Mouse (Mus musculus) lung, postnatal 25 days (tissue): Measurements from ENCODE around the gene B3gnt6.
A peak's percentile ranks its signal among the peaks of the same experiment; 100 is the strongest.
"Not testable (repeated sequence)": the region's sequence is repeated elsewhere in the genome, so short reads cannot be mapped to it uniquely, and the experiment has no call there.

Experiments used
- DNase-seq: peaks from one replicate; pipeline ENCODE4 v3.0.0; 2022; ENCODE audit warnings: low spot score

B3gnt6 gene

GRCm38 (mm10) chr7:98199381-98199780, at the start of gene B3gnt6:
Gene B3gnt6, minus strand, starts transcription at chr7:98199481.
- no peak for DNase-seq

GRCm38 (mm10) chr7:98236686-98237359, 37.5 kb upstream of the B3gnt6 start:
- DNase-seq: no peak

DNA sequence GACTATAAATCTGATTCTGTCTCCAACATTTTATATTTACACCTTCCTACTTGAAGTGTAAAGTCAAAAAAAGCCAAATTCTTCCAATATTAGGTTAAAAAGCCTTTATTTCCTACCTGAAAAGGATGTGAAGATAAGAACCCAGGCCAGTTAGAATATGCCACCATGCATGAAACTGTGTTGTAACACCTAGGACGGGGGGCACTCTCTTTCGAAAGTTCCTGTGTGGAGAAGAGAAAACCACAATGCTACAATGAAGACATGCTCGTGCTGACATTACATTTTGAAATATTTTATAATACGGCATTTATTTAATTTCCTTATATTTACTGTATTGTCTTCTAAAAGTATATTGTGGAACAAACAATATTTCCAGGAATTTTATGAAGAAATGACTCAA, 24.5 kb upstream of the B3gnt6 start:
- DNase-seq: no peak

DNA sequence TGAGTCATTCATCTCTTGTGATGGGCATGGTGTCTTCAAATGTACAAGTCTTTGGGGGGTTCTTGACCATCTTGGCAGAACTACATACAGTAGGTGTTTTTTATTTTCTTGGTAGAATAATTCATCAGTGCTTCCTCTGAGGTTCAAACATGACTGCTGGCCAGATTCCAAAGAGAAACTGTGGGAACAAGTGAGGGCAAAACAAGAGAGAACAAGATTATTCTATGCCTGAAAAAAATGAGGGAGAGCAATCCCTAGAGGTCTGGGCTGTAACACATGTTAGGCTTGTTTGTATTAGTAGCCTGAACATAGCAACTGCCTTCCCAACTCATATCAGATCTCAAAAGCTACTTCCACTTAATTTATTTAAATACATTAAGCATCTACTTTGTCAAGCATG, 17.4 kb upstream of the B3gnt6 start:
- DNase-seq: no peak

- DNase-seq: no peak
These were observed 3.7 kb upstream of the B3gnt6 start for GRCm38 (mm10) chr7:98202946-98203345.

DNA sequence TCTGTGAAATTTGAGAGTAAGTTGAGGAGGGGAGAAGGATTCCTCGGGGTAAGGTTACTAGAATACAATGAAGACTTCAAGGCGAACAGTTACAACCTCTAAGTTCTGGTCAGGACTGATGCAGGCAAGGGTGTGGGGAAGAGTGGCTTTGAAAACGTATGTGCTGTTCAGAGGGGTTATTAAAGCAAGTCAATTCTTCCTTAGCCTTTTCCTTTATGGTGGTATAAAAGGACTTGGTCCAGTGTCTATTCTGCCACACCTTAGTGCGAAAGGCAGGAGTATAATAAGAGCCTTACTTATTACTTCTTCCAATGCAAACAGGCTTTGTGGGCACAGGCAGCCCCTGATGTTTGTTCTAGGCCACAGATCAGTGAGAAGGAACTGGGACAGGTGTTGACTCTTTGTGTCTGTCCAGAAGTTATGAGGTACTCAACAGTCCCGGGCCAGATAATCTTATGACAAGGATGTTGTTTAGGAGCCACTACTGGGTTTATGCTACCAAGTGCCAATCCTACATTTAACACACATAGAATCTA, 2.3 kb upstream of the B3gnt6 start:
- no peak for DNase-seq

DNA sequence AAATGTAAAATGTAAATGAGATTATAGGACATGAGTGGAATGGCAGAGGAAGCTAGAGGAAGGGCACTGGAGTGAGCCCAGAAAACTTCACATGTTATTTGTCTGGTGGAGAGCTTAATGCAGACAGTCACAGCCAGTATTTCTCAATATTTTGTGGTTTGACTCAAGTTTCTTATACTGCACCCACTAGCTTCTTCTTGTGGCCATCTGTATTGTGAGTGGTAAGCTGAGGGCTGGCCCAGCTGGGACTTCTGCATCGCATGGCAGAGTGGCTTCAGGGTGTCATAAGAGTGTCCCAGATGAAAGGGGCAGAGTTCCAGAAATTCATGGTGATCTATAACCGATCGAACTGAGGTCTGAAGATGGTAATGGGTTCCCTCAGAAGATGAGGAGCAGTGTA, 1.1 kb upstream of the B3gnt6 start:
- DNase-seq: no peak

DNA sequence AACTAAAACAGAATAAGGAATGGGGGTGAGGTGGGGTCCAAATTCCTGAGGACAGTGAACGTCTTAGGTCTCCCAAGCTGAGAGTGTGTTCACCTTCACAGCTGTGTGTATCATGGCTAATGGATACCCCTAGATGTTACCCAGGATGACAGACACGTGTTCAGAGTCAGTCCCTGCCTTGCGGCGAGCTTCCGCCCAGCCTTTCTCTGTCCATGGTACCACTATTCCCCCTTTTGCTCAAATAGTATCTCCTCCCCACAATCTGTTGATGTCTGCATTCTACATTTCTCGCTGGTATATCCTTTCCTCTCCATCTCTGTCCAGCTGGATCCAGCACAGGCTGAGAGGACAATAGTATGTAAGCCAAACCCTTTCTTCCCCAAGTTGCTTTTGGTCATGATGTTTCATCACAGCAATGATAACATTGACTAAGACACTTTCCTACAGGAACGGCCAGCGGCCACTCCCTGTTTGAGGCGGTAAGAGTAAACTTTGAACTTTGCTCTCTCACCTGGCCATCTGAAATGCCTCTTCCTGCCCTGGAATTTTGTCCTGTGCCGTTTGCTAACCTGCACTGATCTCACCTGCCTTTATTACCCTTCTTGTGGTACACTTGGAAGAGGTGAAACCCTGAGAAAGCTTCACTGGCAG, 4.0 kb downstream of the B3gnt6 start:
- no peak for DNase-seq

DNA sequence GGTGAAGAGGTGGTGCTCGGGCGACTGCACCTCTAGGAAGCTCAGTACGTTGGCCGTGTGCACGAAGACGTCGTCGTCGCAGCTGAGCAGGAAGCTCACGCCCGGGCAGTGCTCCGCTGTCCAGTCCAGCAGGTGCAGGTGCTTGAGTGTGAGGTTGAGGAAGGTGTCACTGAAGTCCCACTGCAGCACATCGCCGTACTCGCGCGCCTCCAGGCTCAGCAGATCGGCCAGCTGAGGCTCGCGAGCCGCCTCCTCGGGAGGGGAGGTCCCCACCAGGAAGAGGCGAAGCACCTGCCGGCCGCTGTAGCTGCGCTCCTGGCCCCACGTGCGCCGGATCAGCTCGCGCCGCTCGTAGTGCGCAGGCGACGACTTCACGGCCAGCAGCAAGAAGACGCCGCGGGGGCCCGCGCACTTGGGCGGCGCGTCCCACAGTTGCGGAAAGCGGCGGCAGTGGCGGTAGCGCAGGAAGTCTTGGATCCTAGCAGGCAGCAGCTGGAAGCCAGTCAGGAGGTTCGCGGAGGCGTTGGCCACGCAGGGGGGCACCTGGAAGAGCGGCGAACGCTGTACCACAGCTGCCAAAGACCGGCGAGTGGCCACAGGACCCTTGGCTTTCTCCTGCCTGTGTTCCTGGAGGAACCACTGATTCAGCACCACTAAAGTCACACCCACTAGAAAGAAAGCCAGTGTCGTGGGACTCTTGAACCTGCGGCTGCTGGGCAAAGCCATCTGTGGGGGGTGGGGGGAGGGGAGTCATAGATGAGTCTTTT, 5.1 kb downstream of the B3gnt6 start:
- DNase-seq: no peak

- DNase-seq: peak; percentile 32
These were observed 5.7 kb downstream of the B3gnt6 start for GRCm38 (mm10) chr7:98193515-98194025.

DNA sequence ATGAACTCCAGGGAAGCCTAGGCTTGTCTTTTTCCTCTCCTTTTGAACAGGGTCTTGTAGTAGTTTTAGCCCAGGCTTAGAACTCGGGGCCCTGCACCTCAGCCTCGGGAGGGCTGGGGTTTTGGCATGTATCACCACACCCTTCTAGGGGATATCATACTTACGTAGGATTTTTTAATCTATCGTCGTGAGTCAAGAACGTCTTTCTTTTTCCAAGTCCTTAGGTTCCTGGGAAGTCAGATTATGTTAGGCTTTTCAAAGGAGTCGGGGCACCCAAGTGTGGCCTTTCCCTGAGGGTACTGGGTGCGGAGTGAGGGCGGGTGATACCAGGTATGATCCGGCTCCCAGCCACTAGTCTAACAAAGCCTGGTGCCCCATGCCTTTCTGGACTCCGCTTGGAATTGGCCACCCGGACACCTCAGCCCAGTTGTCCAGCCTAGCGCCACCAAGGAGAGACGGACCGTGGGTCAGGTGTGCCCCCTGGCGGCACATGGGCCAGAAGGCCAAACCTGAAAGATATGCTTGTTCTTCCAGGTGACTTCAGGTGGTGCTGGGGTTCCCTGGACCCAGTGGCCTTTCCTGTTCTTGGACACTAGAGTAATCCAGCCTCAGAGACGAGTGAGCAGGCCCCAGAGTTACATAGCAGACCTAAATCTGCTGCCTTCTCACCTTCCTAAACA, 7.6 kb downstream of the B3gnt6 start:
- peak; percentile 44 for DNase-seq

- DNase-seq: no peak
These were observed 8.7 kb downstream of the B3gnt6 start for GRCm38 (mm10) chr7:98190578-98190977.

DNA sequence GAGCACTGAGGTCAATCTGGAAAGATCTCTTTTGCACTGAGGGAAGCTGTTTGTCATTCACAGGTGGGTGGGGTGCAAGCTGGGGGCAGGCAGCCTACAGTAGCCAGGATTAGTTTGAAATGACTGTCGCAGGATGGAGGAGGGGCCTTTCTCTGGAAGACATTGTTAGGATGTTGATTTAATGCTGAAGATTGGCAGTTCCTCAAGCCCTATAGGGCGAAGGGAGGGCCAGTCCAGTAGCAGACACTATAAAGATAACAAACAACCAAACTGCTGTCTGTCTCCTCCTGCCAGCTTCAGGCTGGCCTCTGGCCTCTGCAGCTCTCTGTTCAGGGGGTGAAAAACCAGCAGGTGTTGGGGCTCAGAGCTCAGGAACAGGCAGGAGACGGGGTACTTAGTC, 9.5 kb downstream of the B3gnt6 start:
- peak; percentile 50 for DNase-seq

DNA sequence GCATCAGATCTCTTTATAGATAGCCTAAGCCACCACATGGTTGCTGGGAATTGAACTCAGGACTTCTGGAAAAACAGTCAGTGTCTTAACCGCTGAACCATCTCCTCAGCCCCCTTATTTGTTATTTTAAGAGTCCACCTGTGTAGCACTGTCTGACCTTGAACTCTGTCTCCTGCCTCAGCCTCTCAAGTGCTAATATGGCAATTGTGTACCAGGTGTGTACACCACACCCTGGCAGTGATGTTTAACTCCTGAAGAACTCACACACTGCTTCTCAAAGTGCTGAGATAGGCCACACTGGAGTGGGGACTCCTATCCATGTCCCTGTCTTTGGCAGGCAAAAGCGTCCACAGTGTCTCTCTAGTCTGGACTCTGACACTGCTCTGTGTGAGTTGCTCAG, 10.6 kb downstream of the B3gnt6 start:
- no peak for DNase-seq

- no peak for DNase-seq
These were observed 11.0 kb downstream of the B3gnt6 start for GRCm38 (mm10) chr7:98188238-98188637.

GRCm38 (mm10) chr7:98187332-98187731, 11.9 kb downstream of the B3gnt6 start:
- DNase-seq: not testable (repeated sequence)

GRCm38 (mm10) chr7:98186637-98187036, 12.6 kb downstream of the B3gnt6 start:
- no peak for DNase-seq

GRCm38 (mm10) chr7:98185326-98185725, 14.0 kb downstream of the B3gnt6 start:
- DNase-seq: no peak

GRCm38 (mm10) chr7:98178560-98179231, 20.6 kb downstream of the B3gnt6 start:
- no peak for DNase-seq

DNA sequence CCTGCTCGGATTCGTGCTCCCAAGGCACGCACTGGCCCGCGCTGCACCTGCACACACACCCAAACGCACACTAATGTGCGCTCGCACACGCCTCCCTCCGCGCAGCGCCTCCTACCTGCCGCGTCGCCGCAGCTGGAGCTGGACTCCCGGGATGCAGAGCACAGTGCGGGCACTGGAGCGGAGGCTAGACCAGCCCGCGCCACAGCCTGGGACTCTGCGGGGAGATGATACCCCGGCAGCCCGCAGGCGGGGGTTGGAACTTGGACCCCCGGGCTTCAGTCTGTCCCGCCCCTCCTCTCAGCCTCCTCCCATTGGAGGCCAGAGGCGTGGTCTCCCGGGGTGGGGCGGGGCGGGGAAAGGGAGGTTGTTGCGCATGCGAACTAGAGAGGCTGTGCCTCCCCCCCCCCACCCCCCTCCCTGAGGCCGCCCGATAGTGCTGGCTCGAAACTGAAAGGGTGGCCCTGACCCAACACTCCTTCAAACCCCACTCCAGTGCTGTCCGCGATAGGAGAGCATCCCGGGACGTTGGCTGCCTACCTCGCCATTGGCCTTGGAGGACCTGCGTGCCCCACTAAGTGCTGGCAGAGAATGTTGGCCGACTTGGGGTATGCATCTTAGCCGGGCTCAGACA, 21.2 kb downstream of the B3gnt6 start, which contains the start of gene Capn5:
Gene Capn5 (minus strand): TSS at position 346 of the 631 bp plus-strand sequence.
- peak; percentile 60 for DNase-seq

DNA sequence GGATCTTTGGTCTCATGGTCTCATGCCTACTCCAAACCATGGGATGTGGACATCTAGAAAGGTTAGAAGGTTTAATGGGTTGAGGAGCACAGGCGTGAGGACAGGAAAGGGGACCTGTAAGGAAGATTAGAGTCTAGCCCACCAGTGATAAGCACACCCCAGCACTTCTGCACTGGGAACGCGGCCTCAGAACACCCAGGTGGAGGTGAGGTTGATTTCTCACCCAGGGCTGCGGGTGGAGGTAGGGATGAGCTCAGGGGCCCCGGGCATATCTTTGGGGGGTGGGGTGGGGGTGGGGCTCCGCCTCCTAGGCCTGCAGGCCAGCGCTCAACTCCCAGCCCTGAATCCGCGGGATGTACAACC, 21.7 kb downstream of the B3gnt6 start:
- DNase-seq: no peak
